Mouse (Mus musculus) left cerebral cortex, postnatal 10 days (tissue): ENCODE data around the gene Gm20388. TPM values are rescaled to one million over a fixed set of nuclear protein-coding genes. Genes with fewer than 3 reads are reported as not detected.
A peak's percentile ranks its signal among the peaks of the same experiment; 100 is the strongest.

Experiments
- DNase-seq, 2 experiments: peaks; one replicate each; pipeline ENCODE4 v3.0.0; 2021 to 2022; ENCODE audit warnings: low spot score in 2 of 2, mixed read lengths in 1 of 2; ENCODE audit errors: extremely low spot score in 1 of 2
- intact Hi-C: fragments of 180-260 bp; cut with DNase I; formaldehyde crosslinking; loops from one replicate; pipeline ENCODE4 v1.15.1; 2025
- total RNA-seq, 2 experiments: library from RNA; stranded (reverse); gene quantifications; 2 replicates each; pipeline ENCODE4 v1.2.3; 2021

The Gm20388 gene
- total RNA-seq, 2 experiments from 2014 or later, result 4.4 to 9.0 TPM

DNA sequence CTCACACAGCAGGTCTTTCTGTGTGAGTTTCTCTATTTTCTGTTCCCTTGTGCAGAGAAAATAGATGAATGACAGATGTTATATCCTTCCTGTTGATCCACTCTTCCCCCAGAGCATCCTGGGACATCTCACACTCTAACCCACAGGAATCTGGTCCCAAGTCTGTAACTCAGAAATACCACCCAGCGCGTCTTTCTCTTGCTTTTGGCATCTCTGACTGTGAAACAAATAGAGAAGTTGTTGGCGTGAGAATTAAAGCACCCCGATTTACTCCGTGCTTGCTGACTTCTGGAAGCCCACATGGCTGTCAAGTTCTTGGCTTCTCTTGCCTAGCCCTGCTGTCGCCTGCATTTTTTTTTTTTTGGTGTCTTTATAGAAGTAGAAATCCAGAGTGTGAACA lies 2867.1 kb downstream of the Gm20388 start:
- intact Hi-C loops, result loop anchor here (5.0 kb wide), 1 partner anchor 100 kb away; no protein-coding TSS in a partner anchor
- DNase-seq, result no peak

DNA sequence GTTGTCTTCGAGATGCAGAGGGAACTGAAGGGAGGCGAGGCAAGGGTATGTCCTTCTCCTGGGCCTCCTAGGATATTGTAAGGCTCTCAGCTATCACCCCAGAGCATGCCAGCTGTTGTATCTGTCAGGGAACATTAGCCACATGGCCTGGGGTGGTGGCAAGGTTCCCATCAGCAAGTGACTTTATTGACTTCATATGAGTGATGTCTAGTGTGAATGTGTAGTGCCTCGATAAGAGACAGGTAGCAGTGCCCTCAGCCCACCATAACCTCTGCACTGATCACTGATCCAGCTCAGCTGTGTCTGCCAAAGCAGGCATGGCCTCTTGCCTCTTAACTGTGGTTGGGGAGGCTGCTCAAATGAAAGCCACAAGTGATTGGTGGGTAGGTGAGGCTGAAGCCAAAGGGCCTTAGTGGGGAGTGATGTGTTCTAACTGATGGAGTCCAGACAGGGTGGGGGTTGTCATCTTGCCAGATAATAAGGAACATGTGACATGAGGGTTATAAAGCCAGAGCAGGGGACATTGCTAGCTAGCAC lies 2868.1 kb downstream of the Gm20388 start:
- intact Hi-C loops, result loop anchor here (5.0 kb wide), 1 partner anchor 101 kb away; no protein-coding TSS in a partner anchor
- no peak for DNase-seq

DNA sequence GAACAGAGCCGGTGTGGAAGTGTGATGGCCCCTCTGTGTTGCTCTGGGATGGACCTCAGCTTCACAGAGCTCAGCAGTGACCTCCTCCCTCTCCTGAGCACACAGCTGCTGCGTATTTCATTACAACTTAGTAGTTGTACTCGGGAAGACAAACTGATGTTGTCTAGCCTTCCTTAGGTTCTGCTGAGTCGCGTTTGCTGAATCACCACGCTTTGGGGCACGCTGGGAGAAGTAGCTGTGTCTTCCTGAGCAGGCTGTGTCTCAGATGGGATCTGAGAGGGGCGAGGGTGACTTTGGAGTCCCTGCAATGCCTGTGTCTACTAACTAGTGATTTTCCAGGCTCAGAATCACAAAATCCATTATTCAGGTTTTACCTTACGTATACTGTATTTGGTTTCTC lies 2868.6 kb downstream of the Gm20388 start:
- no peak for DNase-seq
- intact Hi-C loops, result loop anchor here (5.0 kb wide), 1 partner anchor 102 kb away; no protein-coding TSS in a partner anchor

DNA sequence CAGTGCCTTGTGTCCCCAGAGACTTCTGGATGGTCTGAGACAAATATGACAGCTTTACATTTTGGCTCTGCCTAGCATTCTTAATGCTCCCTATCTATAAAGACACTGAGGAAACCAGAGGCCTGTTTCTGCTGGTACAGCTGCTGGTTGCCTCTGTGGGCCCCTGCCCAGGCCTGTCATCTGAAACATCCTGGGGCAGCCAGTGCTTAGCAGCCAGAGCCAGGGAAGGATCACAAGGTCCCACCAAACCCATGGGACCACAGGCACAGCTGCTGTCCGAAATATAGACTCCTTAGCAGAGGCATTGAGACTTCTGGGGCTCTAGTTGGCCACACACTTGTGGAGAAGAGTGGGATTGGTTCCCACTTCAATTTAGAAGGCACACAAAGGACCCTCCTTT lies 2874.1 kb downstream of the Gm20388 start:
- DNase-seq, result no peak
- intact Hi-C loops, result no loop called here

DNA sequence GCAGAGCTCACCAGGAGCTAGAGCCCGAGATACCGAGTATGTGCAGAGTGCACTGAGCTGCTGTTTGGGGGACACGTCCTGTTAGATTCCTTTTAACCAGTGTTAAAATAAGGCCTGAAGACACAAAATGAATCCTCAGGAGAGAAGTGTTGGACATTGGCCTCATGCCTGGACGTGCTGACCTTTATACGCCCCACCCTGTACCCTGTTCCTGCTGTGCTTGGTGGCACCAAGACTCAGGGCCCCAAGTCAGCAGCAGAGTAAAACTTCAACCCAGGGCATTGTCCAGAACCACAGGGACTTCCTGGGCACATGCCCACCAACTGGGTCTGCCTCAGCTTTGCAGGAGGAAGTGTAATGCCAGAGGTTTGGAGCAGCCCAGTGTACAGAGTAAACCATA lies 2879.2 kb downstream of the Gm20388 start:
- intact Hi-C loops, result no loop called here
- DNase-seq, result no peak

DNA sequence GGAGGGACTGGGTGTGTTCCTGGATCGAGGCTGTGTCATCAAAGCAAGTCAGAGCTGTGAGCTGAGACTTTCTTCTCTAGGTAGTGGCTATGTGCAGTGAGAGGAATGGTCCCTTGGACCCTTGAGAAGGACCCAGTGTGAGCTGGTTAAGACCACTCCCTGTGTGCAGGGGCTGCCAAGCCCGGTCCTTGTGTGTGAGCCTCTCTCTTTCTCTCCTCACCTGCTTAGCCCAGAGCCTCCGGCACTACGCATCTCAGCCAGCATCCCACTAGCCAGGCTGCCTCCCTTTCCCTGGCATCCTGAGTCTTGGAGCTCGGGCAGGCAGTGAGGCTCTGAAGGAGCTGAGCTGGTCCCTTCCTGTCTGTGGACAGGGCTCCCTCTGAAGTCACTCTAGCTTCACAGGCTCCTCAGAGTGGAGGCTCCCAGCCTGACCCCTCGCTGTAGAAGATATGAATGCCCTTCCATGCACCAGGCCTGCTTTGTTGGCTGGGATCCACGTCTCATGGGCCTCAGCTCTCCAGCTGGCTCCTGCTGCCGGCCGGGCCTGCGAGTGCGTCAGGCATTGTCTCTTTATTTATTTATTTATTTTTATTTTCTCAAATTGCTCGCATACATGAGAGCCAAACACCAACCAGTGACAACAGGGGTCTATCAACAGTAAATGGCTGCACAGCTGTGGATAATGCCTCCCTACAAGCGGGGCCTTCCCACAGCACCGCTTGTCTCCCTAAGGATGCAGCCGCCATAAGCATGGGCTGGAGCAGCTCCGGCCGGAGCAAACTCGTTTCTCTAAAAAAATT lies 2882.9 kb downstream of the Gm20388 start:
- DNase-seq, result peak; percentile 35 to 65

DNA sequence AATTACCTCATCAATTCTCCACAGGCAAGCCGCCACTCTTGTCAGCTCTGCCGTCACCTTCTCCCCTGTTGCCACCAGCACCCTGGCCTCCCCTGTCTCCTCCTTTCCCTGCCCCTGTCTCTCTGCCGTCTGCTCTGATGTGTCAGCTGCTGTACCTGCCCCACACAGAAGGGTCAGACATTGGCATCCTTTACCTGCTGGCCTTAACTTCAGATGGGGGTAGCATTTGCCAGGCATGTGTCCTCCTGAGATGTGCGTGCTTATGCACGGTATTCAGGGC lies 2883.5 kb downstream of the Gm20388 start:
- intact Hi-C loops, result no loop called here
- no peak for DNase-seq

More for the DNA sequence above, 2882.9 kb downstream of the Gm20388 start:
- intact Hi-C loops, result no loop called here

DNA sequence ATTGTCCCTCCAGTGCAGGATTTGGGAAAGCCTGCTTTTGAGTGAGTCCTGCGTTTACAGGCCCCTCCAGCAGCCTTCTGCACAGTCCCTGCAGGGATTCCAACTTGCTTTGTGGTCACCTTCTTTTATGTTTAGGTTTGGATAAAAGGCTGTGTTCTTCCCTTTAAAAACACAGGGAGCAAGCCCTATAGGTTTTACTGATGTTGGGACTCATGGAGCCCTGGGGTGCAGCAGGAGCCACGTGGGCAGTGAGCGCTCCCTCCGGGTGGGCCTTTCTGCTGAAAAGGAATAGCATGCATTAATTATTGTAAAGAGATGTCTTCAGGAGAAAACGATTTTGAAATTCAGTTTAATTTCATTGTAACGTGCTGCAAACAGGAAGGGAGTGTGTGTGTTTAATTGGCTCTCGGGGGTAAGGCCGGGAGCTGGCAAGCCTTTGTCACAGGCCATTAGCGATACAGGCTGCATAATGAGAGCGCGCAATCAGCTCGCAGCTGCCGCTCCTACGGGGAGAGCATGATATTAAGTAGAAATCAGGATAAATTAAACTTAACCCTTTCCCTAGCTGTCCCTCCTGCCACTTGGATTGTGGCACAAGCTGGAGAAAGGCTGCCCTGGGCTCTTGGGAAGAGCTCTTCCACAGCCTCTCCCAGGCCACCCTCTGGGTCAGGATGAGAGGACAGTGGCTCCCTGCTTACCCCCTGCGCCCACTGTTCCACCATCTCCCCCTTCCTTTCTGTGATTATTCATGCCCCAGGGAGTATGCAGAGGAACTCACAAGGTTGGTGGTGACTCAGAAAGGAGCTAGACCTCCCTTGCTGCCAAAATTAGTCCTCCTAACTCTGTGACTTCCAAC lies 2893.5 kb downstream of the Gm20388 start:
- no peak for DNase-seq

DNA sequence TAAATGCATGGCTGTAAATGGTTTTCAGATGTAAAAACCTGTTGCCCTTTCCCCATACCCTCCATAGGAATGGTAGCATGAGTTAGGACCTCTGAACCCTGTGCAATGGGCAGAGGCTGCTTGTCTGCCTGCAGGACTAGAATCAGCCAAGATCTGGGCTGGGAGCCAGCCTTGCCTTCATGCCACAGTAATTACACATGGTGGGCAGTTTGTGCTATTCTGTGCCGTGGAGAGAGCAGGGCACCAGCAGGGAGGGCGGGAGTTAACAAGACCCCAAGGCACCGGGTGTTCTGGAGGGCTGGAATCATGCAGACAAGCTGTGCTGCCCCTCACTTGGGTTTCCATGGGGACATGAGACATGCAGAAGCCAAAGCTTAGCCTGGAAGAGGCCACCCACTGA lies 2894.7 kb downstream of the Gm20388 start:
- intact Hi-C loops, result no loop called here
- peak; percentile 30 to 51 for DNase-seq

More for the DNA sequence above, 2893.5 kb downstream of the Gm20388 start:
- intact Hi-C loops, result no loop called here

DNA sequence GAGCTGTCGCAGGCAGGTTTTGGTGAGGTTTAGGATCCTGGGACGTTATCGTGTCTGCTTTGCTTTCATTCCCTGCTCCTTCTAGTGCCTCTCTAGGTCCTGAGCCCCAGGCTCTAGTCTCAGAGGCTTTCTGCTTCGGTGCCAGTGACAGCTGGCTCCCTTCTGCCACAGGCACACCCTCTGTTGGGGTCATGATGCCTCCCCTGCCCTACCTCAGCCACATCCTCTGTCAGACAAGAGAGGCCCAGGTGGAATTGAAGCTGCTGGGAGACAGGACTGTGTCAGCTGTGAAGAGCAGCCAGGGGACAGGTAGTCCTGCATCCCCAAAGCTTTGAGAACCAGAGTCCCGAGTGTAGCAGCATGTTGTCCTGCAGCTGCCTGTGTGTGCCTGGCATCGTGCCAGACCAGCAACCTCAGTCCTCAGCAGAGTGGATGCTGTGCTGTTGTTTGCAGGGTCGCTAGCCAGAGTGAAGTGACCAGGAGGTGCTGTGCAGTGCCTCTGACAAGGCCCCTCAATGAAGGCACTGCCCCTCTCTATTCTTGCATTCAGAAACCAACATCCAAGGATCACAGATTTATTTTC lies 2896.4 kb downstream of the Gm20388 start:
- intact Hi-C loops, result no loop called here
- DNase-seq, result no peak

DNA sequence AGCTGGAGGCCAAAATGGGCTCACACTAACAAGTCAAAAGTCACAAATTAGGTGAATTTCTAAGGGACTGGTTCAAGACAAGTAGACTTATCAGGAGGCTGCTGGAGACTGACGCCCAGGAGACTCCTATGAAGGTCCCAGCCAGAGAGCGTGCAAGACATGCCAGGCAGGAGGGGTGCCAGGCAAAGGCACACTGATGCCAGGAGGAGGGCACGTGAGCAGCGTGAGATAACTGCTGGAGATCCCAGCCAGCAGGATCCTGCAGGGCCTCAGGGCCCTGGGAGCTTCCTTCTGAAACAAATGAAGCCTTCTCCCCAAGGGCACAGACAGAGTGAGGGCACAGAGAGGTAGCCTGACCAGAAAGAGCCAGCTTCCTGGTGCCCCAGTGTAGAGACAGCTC lies 2897.3 kb downstream of the Gm20388 start:
- intact Hi-C loops, result no loop called here
- no peak for DNase-seq

DNA sequence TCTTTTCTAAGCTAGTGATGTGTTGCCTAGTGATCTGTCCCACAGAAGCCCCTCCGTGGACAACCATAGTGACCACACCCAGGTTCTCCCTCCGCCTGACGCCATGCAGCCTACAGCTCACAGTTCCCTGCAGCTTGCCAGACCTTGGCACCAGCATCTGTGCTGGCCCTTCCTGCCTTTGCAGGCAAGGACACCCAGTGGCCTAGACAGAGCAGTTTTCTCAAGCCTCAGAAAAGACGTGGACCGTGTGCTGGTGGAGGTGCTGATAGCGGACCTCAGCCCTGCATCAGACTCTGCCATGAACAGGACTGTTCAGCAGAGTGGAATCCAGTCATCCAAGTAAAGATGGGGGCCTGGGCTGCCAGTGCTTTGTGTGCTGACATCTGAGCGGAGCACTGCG lies 2899.7 kb downstream of the Gm20388 start:
- intact Hi-C loops, result no loop called here
- DNase-seq, result no peak

DNA sequence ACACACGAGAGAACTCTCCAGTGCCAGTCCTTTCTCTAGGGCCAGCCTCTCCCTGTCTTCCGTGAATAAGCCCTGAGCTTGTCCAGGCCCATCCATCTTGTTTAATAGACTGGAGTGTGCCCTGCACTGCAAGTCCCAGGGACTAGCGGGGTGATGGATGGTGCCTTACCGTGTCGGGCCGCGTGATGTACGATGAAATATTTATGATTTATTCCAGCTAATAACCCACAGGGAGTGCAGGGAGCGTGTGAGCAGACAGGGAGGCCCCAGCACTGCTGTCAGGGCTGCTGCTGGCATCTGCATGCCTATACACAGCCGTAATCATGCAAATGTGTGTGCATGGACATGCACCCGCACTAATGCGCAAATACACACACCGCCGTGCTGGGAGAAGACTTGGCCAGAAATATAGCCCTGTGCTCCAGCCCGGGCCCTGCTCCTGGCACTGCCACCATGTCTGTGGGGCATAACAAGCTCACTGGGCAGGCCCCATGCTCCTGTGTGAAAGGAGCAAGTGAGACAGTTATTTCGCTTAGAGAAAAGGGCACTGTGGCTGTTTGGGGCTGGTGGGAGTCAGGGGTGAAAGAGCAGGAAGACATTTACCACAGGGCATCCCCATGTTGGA lies 2901.3 kb downstream of the Gm20388 start:
- no peak for DNase-seq
- intact Hi-C loops, result no loop called here

DNA sequence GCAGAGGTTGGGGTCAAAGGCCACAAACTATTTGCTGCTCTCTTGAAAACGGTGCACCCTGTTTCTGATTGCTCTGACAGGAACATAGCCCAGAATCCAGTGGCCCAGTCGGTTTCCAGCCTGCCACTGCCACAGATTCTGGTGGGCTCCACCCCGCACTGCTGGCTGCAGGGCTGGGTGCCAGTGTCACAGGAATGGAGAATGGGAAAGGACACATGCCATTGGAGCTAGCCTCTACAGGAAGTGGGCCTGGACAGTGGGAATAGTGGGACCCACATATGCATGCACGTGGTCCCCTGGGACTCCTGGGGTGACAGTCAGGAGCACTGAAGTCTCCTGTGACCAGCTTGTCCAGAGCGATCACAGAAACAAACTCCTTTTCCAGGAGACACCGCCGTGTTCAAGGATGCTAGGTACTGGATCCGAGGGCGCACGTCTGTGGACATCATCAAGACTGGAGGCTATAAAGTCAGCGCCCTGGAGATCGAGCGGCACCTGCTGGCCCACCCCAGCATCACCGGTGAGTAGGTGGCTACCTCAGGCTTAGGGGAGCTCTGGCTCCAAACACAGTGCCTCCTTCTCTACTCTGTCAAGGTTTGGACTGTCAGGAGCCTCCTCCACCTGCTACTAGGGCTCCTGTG lies 2902.1 kb downstream of the Gm20388 start:
- intact Hi-C loops, result no loop called here
- DNase-seq, result no peak

DNA sequence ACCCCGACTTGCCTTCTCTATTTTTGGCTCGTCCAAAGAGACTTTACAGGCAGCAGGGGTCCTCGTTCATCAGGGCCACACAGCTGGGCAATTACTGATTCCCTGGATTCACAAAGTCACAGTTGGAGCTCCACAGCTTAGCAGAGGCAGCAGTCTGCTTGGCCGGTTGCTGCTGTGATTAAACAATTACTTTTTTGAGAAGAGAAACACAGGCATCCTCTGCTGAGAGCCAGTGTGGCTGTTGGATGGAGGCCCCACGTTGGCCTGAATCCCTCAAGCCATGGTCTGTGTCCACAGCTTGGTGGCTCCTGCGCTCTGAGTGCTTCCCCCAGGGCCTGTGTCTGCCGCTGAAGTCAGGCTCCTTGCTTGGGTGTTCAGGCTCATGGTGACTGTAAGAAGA lies 2904.0 kb downstream of the Gm20388 start:
- peak in 1 of 2 experiments; percentile 25 for DNase-seq
- intact Hi-C loops, result no loop called here

DNA sequence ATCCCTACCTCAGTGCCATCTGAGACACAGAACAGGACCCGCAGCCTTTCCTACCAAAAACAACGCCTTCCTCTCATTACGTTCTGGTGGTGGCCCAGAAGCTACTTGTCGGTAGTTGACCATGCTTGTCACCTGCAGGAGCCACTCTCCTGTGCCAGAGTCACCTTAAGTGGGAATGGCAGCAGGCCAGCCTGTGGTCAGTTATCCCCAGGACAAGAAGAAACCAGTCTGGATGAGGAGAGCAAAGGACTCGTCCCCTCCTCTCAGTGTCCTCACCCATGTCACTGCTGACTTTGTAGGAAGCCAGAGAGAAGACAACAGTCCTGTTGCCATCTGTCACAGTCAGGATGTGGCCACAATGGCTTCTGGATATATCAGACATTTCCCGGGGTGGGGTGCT lies 2906.3 kb downstream of the Gm20388 start:
- intact Hi-C loops, result no loop called here
- DNase-seq, result no peak

DNA sequence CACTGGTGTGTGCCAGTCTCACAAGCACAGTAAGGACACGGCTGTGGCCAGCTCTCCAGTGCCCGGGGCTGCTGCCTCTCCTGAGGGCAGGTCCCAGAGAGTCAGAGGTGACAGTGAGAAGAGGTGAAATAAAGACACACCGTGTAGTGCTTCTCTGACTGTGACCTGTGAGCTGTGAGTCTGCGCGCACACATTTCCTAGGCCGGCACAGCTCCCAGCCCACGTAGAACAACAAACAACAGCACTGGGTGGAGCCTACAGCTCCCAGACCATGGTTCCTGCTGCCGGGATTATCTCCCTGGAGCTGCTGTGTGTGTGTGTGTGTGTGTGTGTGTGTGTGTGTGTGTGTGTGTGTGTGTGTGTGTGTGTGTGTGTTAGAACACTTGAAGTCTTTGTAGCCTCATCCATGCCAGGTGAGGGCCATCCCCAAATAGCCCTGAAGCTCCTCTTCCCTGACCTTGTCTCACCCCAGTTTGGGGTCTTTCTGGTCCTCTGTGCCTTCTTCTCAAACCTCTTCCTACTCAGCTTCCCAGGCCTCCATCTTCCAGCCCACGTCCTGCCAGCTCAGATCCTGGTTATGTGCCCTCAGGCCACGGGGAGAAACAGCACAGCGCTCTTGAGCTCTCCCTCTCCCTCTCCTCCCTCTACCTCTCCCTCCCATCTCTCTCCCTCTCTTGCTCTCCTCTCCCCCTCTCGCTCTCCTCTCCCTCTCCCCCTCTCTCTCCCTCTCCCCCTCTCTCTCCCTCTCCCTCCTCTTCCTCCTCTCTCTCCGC lies 2907.3 kb downstream of the Gm20388 start:
- intact Hi-C loops, result no loop called here
- DNase-seq, result no peak

DNA sequence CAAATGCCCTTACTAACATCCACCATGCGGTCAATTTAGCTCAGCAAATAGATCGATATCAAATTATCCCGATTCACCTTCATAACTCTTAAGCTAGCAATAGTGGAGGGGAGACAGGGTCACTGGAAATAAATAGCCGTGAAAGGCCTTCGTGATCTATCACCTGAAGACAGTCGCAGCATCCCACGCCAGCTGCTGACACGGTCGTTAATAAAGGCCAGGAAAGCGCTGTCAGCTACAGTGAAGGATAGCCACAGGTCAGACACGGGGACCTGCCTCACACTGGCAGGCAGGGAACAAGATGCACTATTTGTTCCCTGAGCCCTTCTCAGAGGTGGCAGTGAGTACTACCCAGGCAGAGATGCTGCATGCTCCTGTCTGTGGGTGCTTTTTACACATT lies 2909.1 kb downstream of the Gm20388 start:
- no peak for DNase-seq
- intact Hi-C loops, result no loop called here
